Mouse (Mus musculus) duodenum, adult 2 months (tissue): ENCODE measurements around the gene Gm10964. TPM values are rescaled to one million over a fixed set of nuclear protein-coding genes. Genes with fewer than 3 reads are reported as not detected.

Source experiments
- polyA plus RNA-seq: library from polyadenylated mRNA; depleted of rRNA; stranded (reverse); fragments of >200 nt; gene quantifications from 2 replicates; pipeline ENCODE4 v1.2.3, GENCODE M21; 2012; ENCODE audit warnings: low replicate concordance; rRNA removed

Gm10964 gene
- polyA plus RNA-seq, result not detected in 2 replicates

GRCm38 (mm10) chr3:103739329-103739728 is at the start of gene Gm10964:
TSS of gene Gm10964 (plus strand) at chr3:103739366.

GRCm38 (mm10) chr3:103737778-103738571 is 1.2 kb upstream of the Gm10964 start, which contains the start of gene Olfml3:
TSS of gene Olfml3 (minus strand) at chr3:103738001.

GRCm38 (mm10) chr3:103791230-103792110 is 52.3 kb downstream of the Gm10964 start, which contains the start of gene Hipk1:
TSS of gene Hipk1 (minus strand) at chr3:103791563.

Other genes starting within 250 kb of the Gm10964 start
- 0.08 and 0.28 TPM in 2 replicates for gene Syt6, start 164.1 kb upstream of the Gm10964 start, polyA plus RNA-seq
- gene Atg4a-ps, start 93.3 kb upstream of the Gm10964 start, polyA plus RNA-seq, result not detected in 2 replicates
- gene Olfml3, start 1.4 kb upstream of the Gm10964 start, polyA plus RNA-seq, result 4.5 and 4.6 TPM in 2 replicates
- 18.4 and 37.7 TPM in 2 replicates for gene Hipk1, start 52.2 kb downstream of the Gm10964 start, polyA plus RNA-seq
- gene Dclre1b, start 70.1 kb downstream of the Gm10964 start, polyA plus RNA-seq, result 8.0 TPM in 2 replicates
- 5.0 and 7.6 TPM in 2 replicates for gene Ap4b1, start 70.2 kb downstream of the Gm10964 start, polyA plus RNA-seq
- not detected in 2 replicates for gene Gm43064, start 70.2 kb downstream of the Gm10964 start, polyA plus RNA-seq
- gene Bcl2l15, start 93.2 kb downstream of the Gm10964 start, polyA plus RNA-seq, result 0.97 and 7.1 TPM in 2 replicates
- 1.1 and 2.0 TPM in 2 replicates for gene Ptpn22, start 120.4 kb downstream of the Gm10964 start, polyA plus RNA-seq
- gene Rsbn1, start 174.8 kb downstream of the Gm10964 start, polyA plus RNA-seq, result 2.0 and 2.2 TPM in 2 replicates
- gene Phtf1, start 228.7 kb downstream of the Gm10964 start, polyA plus RNA-seq, result 1.5 and 1.6 TPM in 2 replicates